Mouse (Mus musculus) neural tube, embryonic 14.5 days (tissue): ENCODE data around the gene Guca2b. TPM values are rescaled to one million over a fixed set of nuclear protein-coding genes. Genes with fewer than 3 reads are reported as not detected.
A peak's percentile ranks its signal among the peaks of the same experiment; 100 is the strongest.

Experiments used
- ATAC-seq: fragments of 200-750 bp; cut with Nextera tagmentation; 2 replicates; pipeline ENCODE4 v1.8.0; 2017; ENCODE audit warnings: low read depth, mild to moderate bottlenecking, moderate TSS enrichment, moderate library complexity
- H3K27ac ChIP-seq: fragments of 300-500 bp; sonication (generic); 2 replicates; pipeline ENCODE4 v1.5.1; 2014; ENCODE audit warnings: low read depth, mild to moderate bottlenecking, control low read depth, low read length, moderate library complexity, mixed read lengths
- H3K27me3 ChIP-seq: fragments of 300-500 bp; sonication (generic); 2 replicates; pipeline ENCODE4 v1.6.1; 2014; ENCODE audit warnings: low read length; ENCODE audit not compliant: control insufficient read depth, insufficient read depth
- H3K36me3 ChIP-seq: fragments of 300-500 bp; sonication (generic); 2 replicates; pipeline ENCODE4 v1.6.1; 2014; ENCODE audit warnings: low read length, mixed read lengths; ENCODE audit not compliant: control insufficient read depth, insufficient read depth
- H3K4me1 ChIP-seq: fragments of 300-500 bp; sonication (generic); 2 replicates; pipeline ENCODE4 v1.6.1; 2014; ENCODE audit warnings: low read length; ENCODE audit not compliant: control insufficient read depth, insufficient read depth
- H3K4me2 ChIP-seq: fragments of 300-500 bp; sonication (generic); 2 replicates; pipeline ENCODE4 v1.6.1; 2014; ENCODE audit warnings: mild to moderate bottlenecking, low read depth, low read length, control low read depth
- H3K4me3 ChIP-seq: fragments of 300-500 bp; sonication (generic); 2 replicates; pipeline ENCODE4 v1.5.1; 2014; ENCODE audit warnings: low read depth, low read length, control low read depth, mixed read lengths
- H3K9ac ChIP-seq: fragments of 300-500 bp; sonication (generic); replicated peaks from 2 replicates; pipeline ENCODE4 v1.6.1; 2014; ENCODE audit warnings: low read depth, mild to moderate bottlenecking, control low read depth, low read length, mixed read lengths
- H3K9me3 ChIP-seq: fragments of 300-500 bp; sonication (generic); 2 replicates; pipeline ENCODE4 v1.6.1; 2016; ENCODE audit warnings: low read length; ENCODE audit not compliant: control insufficient read depth
- WGBS: fragments of 180-500 bp; shearing (Covaris S2); extraction: QIAGEN DNeasy Blood & Tissue Kit; methylation state at CpG from one replicate; pipeline ENCODE4 v1.1.7; 2014; 5-methylcytosine and 5-hydroxymethylcytosine counted together
- polyA plus RNA-seq: library from polyadenylated mRNA; unstranded; fragments of >200 nt; fragmentation: Nextera tagmentation; extraction: Ambion mirVana; gene quantifications from 2 replicates; pipeline ENCODE4 v1.2.1, GENCODE M21; 2014

Guca2b gene
- polyA plus RNA-seq: not detected in 2 replicates

- Histone ChIP-seq H3K4me2 (no peak within 1 kb of the TSS), H3K27me3 (no peaks in the 10 kb centered on the region), H3K36me3 (no peaks in the 10 kb centered on the region), H3K4me3 (no peak within 1 kb of the TSS), H3K9me3 (no peaks in the 10 kb centered on the region), H3K27ac (no peak within 1 kb of the TSS), H3K9ac (no peak within 1 kb of the TSS), H3K4me1 (no peaks in the 10 kb centered on the region)
- no peak for ATAC-seq
- WGBS: 81% methylated on average over 4 of the region's 4 CpGs
Measured at GRCm38 (mm10) chr4:119658731-119659130, at the start of gene Guca2b. TSS of gene Guca2b (minus strand) at chr4:119658954.

DNA sequence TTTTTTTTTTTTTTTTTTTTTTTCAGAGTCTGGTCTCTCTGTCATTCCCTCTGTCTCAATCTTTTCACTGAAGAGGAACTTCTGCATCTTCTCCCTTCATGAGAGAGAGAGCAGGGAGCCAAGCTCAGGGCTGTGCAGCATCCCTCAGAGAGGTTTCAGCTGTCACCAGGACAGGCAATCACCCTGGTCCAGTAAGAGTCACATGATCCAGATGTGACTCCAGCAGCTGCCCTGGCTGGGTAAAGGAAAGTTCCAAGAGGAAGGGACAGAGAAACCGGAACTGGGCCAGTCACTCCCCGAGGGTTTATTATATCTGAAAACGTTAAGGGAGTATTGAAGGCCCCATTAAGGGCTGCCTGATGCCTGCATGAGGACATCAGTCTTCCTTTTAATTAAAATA, 49.0 kb upstream of the Guca2b start:
- no peak overlapping the region for H3K4me3 ChIP-seq
- H3K9ac ChIP-seq: no peak overlapping the region
- WGBS: 1% methylated on average over 3 of the region's 3 CpGs
- no peaks in the 10 kb centered on the region for H3K4me1 ChIP-seq
- H3K9me3 ChIP-seq: no peaks in the 10 kb centered on the region
- no peak for ATAC-seq
- H3K36me3 ChIP-seq: no peaks in the 10 kb centered on the region
- H3K4me2 ChIP-seq: no peak overlapping the region
- H3K27me3 ChIP-seq: no peaks in the 10 kb centered on the region
- no peak overlapping the region for H3K27ac ChIP-seq

DNA sequence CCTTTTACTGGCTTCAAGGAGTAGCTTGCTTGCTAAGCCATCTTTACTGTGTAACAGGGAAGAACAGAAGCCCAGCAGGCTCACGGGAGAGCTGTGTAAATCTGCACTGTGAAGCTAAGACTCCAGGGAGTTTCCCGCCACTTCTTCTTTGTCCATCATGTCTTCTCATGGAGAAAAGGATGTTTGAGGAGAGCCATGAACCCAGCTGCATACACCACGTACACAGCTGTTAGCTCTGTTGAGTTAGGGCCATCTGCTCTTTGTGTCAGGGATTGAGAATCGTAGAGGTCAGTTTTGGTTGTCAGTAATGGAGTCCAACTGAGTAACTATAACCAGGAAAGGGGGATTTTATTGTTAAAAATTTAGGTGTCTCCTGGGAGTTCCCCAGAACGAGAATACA, 48.6 kb upstream of the Guca2b start:
- WGBS: 39% methylated on average over 5 of the region's 5 CpGs
- Histone ChIP-seq H3K36me3 (no peaks in the 10 kb centered on the region), H3K9me3 (no peaks in the 10 kb centered on the region)

GRCm38 (mm10) chr4:119703965-119704364, 45.2 kb upstream of the Guca2b start:
- Histone ChIP-seq H3K4me2 (no peak overlapping the region), H3K36me3 (no peaks in the 10 kb centered on the region), H3K27me3 (no peaks in the 10 kb centered on the region), H3K9ac (no peak overlapping the region), H3K4me3 (no peak overlapping the region), H3K27ac (no peak overlapping the region), H3K9me3 (no peaks in the 10 kb centered on the region), H3K4me1 (no peaks in the 10 kb centered on the region)
- 89% methylated on average over 8 of the region's 8 CpGs for WGBS
- no peak for ATAC-seq

More for the DNA sequence above, 48.6 kb upstream of the Guca2b start:
- no peak overlapping the region for H3K27ac ChIP-seq
- no peak overlapping the region for H3K4me3 ChIP-seq
- no peaks in the 10 kb centered on the region for H3K4me1 ChIP-seq
- ATAC-seq: no peak
- H3K4me2 ChIP-seq: no peak overlapping the region
- no peaks in the 10 kb centered on the region for H3K27me3 ChIP-seq
- no peak overlapping the region for H3K9ac ChIP-seq

DNA sequence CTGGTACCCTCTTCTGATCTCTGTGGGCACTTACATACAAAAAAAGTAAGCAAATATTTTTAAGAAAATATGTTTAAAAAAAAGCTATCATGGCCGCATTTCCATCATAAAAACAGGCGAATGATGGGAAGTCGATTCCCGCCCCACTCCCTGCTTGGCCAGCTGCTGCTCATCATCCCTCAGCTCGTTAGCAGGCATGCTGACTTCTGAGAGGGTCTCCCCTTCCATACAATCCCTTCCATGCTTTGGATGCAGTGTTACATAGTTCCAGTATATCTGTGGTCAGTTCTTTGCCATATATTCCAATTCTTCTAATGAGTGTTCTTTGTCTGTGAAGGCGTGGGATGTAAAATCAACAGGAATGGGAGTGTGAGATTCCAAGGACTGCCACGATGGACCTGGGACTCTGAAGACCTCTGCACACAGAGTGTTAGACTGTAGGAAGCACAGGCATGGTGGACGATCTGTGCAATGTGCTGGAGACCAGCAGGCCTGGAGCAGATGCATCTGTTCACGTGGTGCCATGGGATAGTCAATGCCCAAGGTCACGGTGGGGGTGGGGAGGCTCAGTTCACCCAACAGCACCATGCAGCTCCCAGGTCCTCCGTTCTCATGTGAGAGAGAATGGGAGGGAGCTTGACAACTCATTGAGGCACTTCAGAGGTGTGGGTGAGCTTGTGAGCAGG, 42.7 kb upstream of the Guca2b start:
- Histone ChIP-seq H3K4me3 (no peak overlapping the region), H3K36me3 (no peaks in the 10 kb centered on the region), H3K27me3 (no peaks in the 10 kb centered on the region), H3K9me3 (no peaks in the 10 kb centered on the region), H3K9ac (no peak overlapping the region), H3K27ac (no peak overlapping the region), H3K4me1 (no peaks in the 10 kb centered on the region), H3K4me2 (no peak overlapping the region)
- 87% methylated on average over 11 of the region's 11 CpGs for WGBS
- no peak for ATAC-seq

- no peaks in the 10 kb centered on the region for H3K36me3 ChIP-seq
- no peak for ATAC-seq
- H3K4me1 ChIP-seq: no peaks in the 10 kb centered on the region
- no peak overlapping the region for H3K27ac ChIP-seq
- WGBS: 48% methylated on average over 2 of the region's 2 CpGs
- no peak overlapping the region for H3K9ac ChIP-seq
- no peak overlapping the region for H3K4me3 ChIP-seq
- no peaks in the 10 kb centered on the region for H3K27me3 ChIP-seq
- no peak overlapping the region for H3K4me2 ChIP-seq
- H3K9me3 ChIP-seq: no peaks in the 10 kb centered on the region
Measured at GRCm38 (mm10) chr4:119698339-119698738, 39.6 kb upstream of the Guca2b start.

DNA sequence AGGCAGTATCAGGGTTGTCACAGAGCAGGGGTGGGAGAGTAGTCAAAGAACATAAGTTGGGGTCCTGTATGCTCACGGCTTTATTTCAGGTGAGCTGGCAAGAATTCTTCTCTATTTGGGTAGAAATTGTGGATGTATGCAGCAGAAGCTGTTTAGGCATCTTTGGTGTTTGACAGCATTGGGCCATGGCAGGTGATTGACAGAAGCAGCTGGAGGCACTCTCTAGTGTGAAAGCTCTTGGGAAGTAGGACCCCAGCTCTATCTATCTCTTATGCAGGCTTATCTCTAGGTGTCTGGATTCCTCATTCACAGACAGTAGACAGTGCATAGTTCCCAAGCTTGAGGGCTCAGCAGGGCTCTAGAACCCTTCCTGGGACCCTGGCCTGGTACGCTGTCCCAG, 27.0 kb upstream of the Guca2b start:
- no peak overlapping the region for H3K4me3 ChIP-seq
- 98% methylated on average over 2 of the region's 2 CpGs for WGBS

GRCm38 (mm10) chr4:119682596-119682995, 23.8 kb upstream of the Guca2b start:
- H3K9ac ChIP-seq: no peak overlapping the region
- no peaks in the 10 kb centered on the region for H3K9me3 ChIP-seq
- no peak overlapping the region for H3K27ac ChIP-seq
- H3K27me3 ChIP-seq: no peaks in the 10 kb centered on the region
- WGBS: 23% methylated on average over 5 of the region's 5 CpGs
- H3K4me2 ChIP-seq: no peak overlapping the region
- H3K4me3 ChIP-seq: no peak overlapping the region
- peak; percentile 49; the same call in 1 of the 2 replicates for ATAC-seq
- no peaks in the 10 kb centered on the region for H3K4me1 ChIP-seq
- H3K36me3 ChIP-seq: no peaks in the 10 kb centered on the region

More for the DNA sequence above, 27.0 kb upstream of the Guca2b start:
- Histone ChIP-seq H3K27ac (no peak overlapping the region), H3K9ac (no peak overlapping the region), H3K27me3 (no peaks in the 10 kb centered on the region), H3K4me1 (no peaks in the 10 kb centered on the region), H3K9me3 (no peaks in the 10 kb centered on the region), H3K36me3 (no peaks in the 10 kb centered on the region), H3K4me2 (no peak overlapping the region)
- ATAC-seq: no peak

DNA sequence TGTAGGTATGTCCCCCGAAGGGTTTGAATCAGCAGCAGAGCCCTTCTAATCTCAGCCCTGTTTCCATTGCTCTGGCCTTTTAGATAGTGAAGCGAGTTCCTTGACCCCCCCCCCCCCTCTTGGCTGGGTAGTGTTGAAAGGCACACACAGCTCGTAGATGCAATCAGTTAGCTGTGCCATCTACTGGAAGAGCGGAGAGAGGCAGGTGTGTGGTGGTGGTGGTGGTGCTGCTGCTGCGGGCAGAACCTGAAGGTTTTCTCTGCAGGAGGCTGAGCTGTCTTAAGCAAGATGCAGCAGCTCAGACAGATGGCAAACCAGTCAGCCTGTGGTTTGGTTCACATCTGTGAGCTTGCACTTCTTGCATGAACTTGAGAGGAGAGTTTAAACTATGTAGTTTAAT, 13.9 kb upstream of the Guca2b start:
- Histone ChIP-seq H3K4me2 (no peak overlapping the region), H3K36me3 (no peaks in the 10 kb centered on the region), H3K9me3 (no peaks in the 10 kb centered on the region), H3K4me1 (peaks cover 4% of the 10 kb centered on the region; the same call in 1 of the 2 replicates), H3K27ac (no peak overlapping the region), H3K9ac (no peak overlapping the region), H3K27me3 (no peaks in the 10 kb centered on the region), H3K4me3 (no peak overlapping the region)
- WGBS: 40% methylated on average over 5 of the region's 5 CpGs
- 0 out of 2 replicates have a peak, but pooled peaks have one; percentile 34 for ATAC-seq
